Mouse (Mus musculus) MEL (cell line): ENCODE measurements around the gene Kdr. TPM values are rescaled to one million over a fixed set of nuclear protein-coding genes. Genes with fewer than 3 reads are reported as not detected.

Experiments used
- DNase-seq: peaks from one replicate; pipeline ENCODE4 v3.0.0; 2011; ENCODE audit warnings: low read depth, low spot score
- H3K27ac ChIP-seq: 2 replicates; pipeline ENCODE4 v1.5.1; 2012; ENCODE audit warnings: low read depth, mild to moderate bottlenecking, control low read depth, low read length, moderate library complexity; ENCODE audit not compliant: control insufficient read depth
- H3K27me3 ChIP-seq, 2 experiments: fragments of 150-350 bp in 1 of 2; sonication (generic) in 1 of 2; 2 replicates each; pipeline ENCODE4 v1.6.1; 2012; ENCODE audit warnings: low read length in 2 of 2, mild to moderate bottlenecking in 2 of 2, improper control_type of control experiment in 1 of 2, moderate library complexity in 1 of 2; ENCODE audit not compliant: insufficient read depth in 2 of 2, control insufficient read depth in 1 of 2
- H3K36me3 ChIP-seq, 2 experiments: 2 replicates each; pipeline ENCODE4 v1.6.1; 2012 to 2014; ENCODE audit warnings: low read length in 2 of 2, improper control_type of control experiment in 1 of 2, inconsistent platforms in 1 of 2, mild to moderate bottlenecking in 1 of 2; ENCODE audit not compliant: insufficient read depth in 2 of 2, control insufficient read depth in 1 of 2
- H3K4me1 ChIP-seq, 2 experiments: fragments of 150-350 bp in 1 of 2; sonication (generic) in 1 of 2; 2 replicates each; pipeline ENCODE4 v1.6.1; 2012; ENCODE audit warnings: low read length in 2 of 2, improper control_type of control experiment in 1 of 2, mild to moderate bottlenecking in 1 of 2; ENCODE audit not compliant: insufficient read depth in 2 of 2, control insufficient read depth in 1 of 2
- H3K4me3 ChIP-seq, 2 experiments: fragments of 150-350 bp in 1 of 2; sonication (generic) in 1 of 2; 2 replicates each; pipeline ENCODE4 v1.5.1; 2012; ENCODE audit warnings: low read depth in 2 of 2, low read length in 2 of 2, mild to moderate bottlenecking in 2 of 2, moderate library complexity in 2 of 2, control low read depth in 1 of 2, improper control_type of control experiment in 1 of 2; ENCODE audit not compliant: control insufficient read depth in 1 of 2, insufficient read depth in 1 of 2
- H3K79me2 ChIP-seq: 2 replicates; pipeline ENCODE4 v1.6.1; 2012; ENCODE audit warnings: mild to moderate bottlenecking, low read length, moderate library complexity; ENCODE audit not compliant: control insufficient read depth, poor library complexity, insufficient read depth
- H3K9ac ChIP-seq: 2 replicates; pipeline ENCODE4 v1.6.1; 2012; ENCODE audit warnings: low read depth, mild to moderate bottlenecking, control low read depth, low read length, moderate library complexity; ENCODE audit not compliant: control insufficient read depth, poor library complexity, severe bottlenecking
- H3K9me3 ChIP-seq: fragments of 150-350 bp; sonication (generic); replicated peaks from 2 replicates; pipeline ENCODE4 v1.6.1; 2012; ENCODE audit warnings: mild to moderate bottlenecking, low read length, improper control_type of control experiment, moderate library complexity; ENCODE audit not compliant: insufficient read depth
- CHD1 ChIP-seq: IDR thresholded peaks from 2 replicates; pipeline ENCODE4 v1.6.1; 2012; ENCODE audit warnings: low read depth, mild to moderate bottlenecking, inconsistent platforms, low read length, improper control_type of control experiment
- CTCF ChIP-seq, 3 experiments: IDR thresholded peaks in 2 of 3; conservative IDR thresholded peaks in 1 of 3; 2 replicates each; pipeline ENCODE4 v1.5.1; 2011 to 2012; ENCODE audit warnings: low read length in 3 of 3, low read depth in 2 of 3, mild to moderate bottlenecking in 2 of 3, improper control_type of control experiment in 1 of 3, inconsistent platforms in 1 of 3, mixed read lengths in 1 of 3, moderate library complexity in 1 of 3; ENCODE audit not compliant: control insufficient read depth in 1 of 3, insufficient read depth in 1 of 3, poor library complexity in 1 of 3, severe bottlenecking in 1 of 3
- ETS1 ChIP-seq: IDR thresholded peaks from 2 replicates; pipeline ENCODE4 v1.6.1; 2012; ENCODE audit warnings: low read depth, mild to moderate bottlenecking, inconsistent platforms, low read length, improper control_type of control experiment, moderate library complexity
- GATA1 ChIP-seq: IDR thresholded peaks from 2 replicates; pipeline ENCODE4 v1.6.1; 2011; ENCODE audit warnings: low read depth, low read length, improper control_type of control experiment
- MAX ChIP-seq: IDR thresholded peaks from 2 replicates; pipeline ENCODE4 v1.6.1; 2011; ENCODE audit warnings: low read length, improper control_type of control experiment
- MXI1 ChIP-seq: IDR thresholded peaks from 2 replicates; pipeline ENCODE4 v1.6.1; 2011; ENCODE audit warnings: mild to moderate bottlenecking, low read depth, low read length, improper control_type of control experiment
- POLR2A ChIP-seq, 2 experiments: IDR thresholded peaks; 2 replicates each; pipeline ENCODE4 v1.6.1; 2011 to 2012; ENCODE audit warnings: low read length in 2 of 2, mild to moderate bottlenecking in 2 of 2, control low read depth in 1 of 2, improper control_type of control experiment in 1 of 2, low read depth in 1 of 2, moderate library complexity in 1 of 2; ENCODE audit not compliant: control insufficient read depth in 1 of 2, insufficient read depth in 1 of 2, poor library complexity in 1 of 2
- POLR2AphosphoS2 ChIP-seq: IDR thresholded peaks from 2 replicates; pipeline ENCODE4 v1.6.1; 2011; ENCODE audit warnings: low read length, improper control_type of control experiment
- RAD21 ChIP-seq: IDR thresholded peaks from 2 replicates; pipeline ENCODE4 v1.6.1; 2011; ENCODE audit warnings: mild to moderate bottlenecking, low read depth, low read length, improper control_type of control experiment
- SIN3A ChIP-seq: IDR thresholded peaks from 2 replicates; pipeline ENCODE4 v1.6.1; 2012; ENCODE audit warnings: low read length, improper control_type of control experiment, inconsistent platforms
- TBP ChIP-seq: IDR thresholded peaks from 2 replicates; pipeline ENCODE4 v1.8.0; 2011; ENCODE audit warnings: low read depth, low read length, improper control_type of control experiment
- USF1 ChIP-seq: IDR thresholded peaks from 2 replicates; pipeline ENCODE4 v1.6.1; 2014; ENCODE audit warnings: low read depth, mild to moderate bottlenecking, inconsistent platforms, low read length, improper control_type of control experiment, moderate library complexity
- USF2 ChIP-seq, 2 experiments: IDR thresholded peaks; 2 replicates each; pipeline ENCODE4 v1.6.1; 2011 to 2012; ENCODE audit warnings: improper control_type of control experiment in 2 of 2, low read length in 2 of 2, borderline replicate concordance in 1 of 2, inconsistent platforms in 1 of 2, low read depth in 1 of 2, mild to moderate bottlenecking in 1 of 2; ENCODE audit not compliant: insufficient read depth in 1 of 2
- ZKSCAN1 ChIP-seq: IDR thresholded peaks from 2 replicates; pipeline ENCODE4 v1.6.1; 2012; ENCODE audit warnings: low read depth, mild to moderate bottlenecking, inconsistent platforms, low read length, improper control_type of control experiment, moderate library complexity
- ZMIZ1 ChIP-seq: IDR thresholded peaks from 2 replicates; pipeline ENCODE4 v1.6.1; 2012; ENCODE audit warnings: low read depth, mild to moderate bottlenecking, inconsistent platforms, low read length, improper control_type of control experiment, moderate library complexity
- ZNF384 ChIP-seq: IDR thresholded peaks from 2 replicates; pipeline ENCODE4 v1.6.1; 2012; ENCODE audit warnings: low read depth, mild to moderate bottlenecking, inconsistent platforms, low read length, improper control_type of control experiment
- polyA plus RNA-seq, 2 experiments: library from polyadenylated mRNA; stranded (reverse) in 1 of 2; unstranded in 1 of 2; fragments of >175 nt in 1 of 2; fragments of >200 nt in 1 of 2; gene quantifications; 2 replicates each; pipeline versions ENCODE4 v1.2.1 to v1.2.4; 2012; ENCODE audit warnings: low replicate concordance in 2 of 2, low read depth in 1 of 2; ENCODE audit not compliant: insufficient read length in 2 of 2, insufficient read depth in 1 of 2, missing spikeins in 1 of 2
- total RNA-seq: library from RNA; depleted of rRNA; stranded (reverse); fragments of 300-350 nt; gene quantifications from 2 replicates; pipeline ENCODE4 v1.2.3, GENCODE M21; 2012

Gene Kdr
- total and polyA plus RNA-seq, 3 experiments, result 0.06 TPM; not detected in 2

- Histone ChIP-seq H3K4me1 (no peaks in the 10 kb centered on the region), H3K36me3 (no peaks in the 10 kb centered on the region), H3K27ac (no peak overlapping the region), H3K79me2 (no peaks in the 10 kb centered on the region)
- no peak for TF ChIP-seq ETS1
- TF ChIP-seq CTCF (IDR thresholded peaks at IDR 0.05 in 2 of 3, conservative IDR thresholded peaks at IDR 0.05 in 1 of 3; ENCODE audit: control insufficient read depth in 1 of 3, insufficient read depth in 1 of 3, low read depth in 2 of 3, low read length in 3 of 3, poor library complexity in 1 of 3, severe bottlenecking in 1 of 3), result no peak
- TF ChIP-seq POLR2A (IDR thresholded peaks at IDR 0.05; ENCODE audit: control insufficient read depth in 1 of 2, insufficient read depth in 1 of 2, low read depth in 1 of 2, low read length in 2 of 2, poor library complexity in 1 of 2), result 0 out of 4 replicates have a peak, but pooled peaks of 1 of the 2 experiments have one; percentile 26
- TF ChIP-seq, all 39 proteins: peak for 1
- Histone ChIP-seq H3K4me3 (no peak overlapping the region), H3K9ac (no peak overlapping the region), H3K9me3 (no peaks in the 10 kb centered on the region), H3K27me3 (peaks cover 9 to 12% of the 10 kb centered on the region in 2 experiments)
- DNase-seq, result no peak
Measured at GRCm38 (mm10) chr5:75977441-75978373, 551 bp downstream of the Kdr start.

DNA sequence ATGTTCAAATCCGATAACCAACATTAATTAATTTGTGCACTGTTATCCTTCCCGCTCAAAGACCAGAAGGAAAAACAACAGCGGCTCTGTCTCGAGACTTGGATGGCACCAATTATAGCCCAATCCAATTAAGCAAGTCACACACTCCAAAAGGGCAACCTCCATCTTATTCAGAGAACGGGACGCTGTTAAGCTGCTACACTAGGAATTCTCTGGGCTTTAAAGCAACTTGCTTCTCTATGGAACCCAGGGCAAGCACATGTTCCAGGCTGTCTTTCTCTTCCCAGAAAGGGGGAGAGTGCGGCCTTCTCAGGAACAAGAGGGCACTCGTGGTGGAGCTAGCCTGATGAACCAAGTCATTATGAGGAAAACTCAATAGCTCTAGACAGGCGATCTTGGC lies 1.6 kb downstream of the Kdr start:
- peaks cover 9 to 12% of the 10 kb centered on the region in 2 experiments for H3K27me3 ChIP-seq
- no peak for DNase-seq
- TF ChIP-seq ZMIZ1 (no peak), ZNF384 (no peak), MXI1 (no peak), USF1 (no peak), GATA1 (no peak), SIN3A (no peak), MAX (no peak), POLR2AphosphoS2 (no peak), CHD1 (no peak), TBP (no peak), RAD21 (no peak), USF2 (IDR thresholded peaks at IDR 0.05; ENCODE audit: borderline replicate concordance in 1 of 2, insufficient read depth in 1 of 2, low read depth in 1 of 2, low read length in 2 of 2) (no peak), ZKSCAN1 (no peak)
- no peaks in the 10 kb centered on the region for H3K4me1 ChIP-seq
- H3K9ac ChIP-seq, result no peak overlapping the region
- no peaks in the 10 kb centered on the region for H3K79me2 ChIP-seq
- H3K36me3 ChIP-seq, result no peaks in the 10 kb centered on the region
- no peaks in the 10 kb centered on the region for H3K9me3 ChIP-seq
- H3K27ac ChIP-seq, result no peak overlapping the region
- H3K4me3 ChIP-seq, result no peak overlapping the region
